Mouse (Mus musculus) urinary bladder, postnatal 4 days (tissue): ENCODE data around the gene Rhot2.
"Not testable (repeated sequence)": the region's sequence is repeated elsewhere in the genome, so short reads cannot be mapped to it uniquely, and the experiment has no call there.

ENCODE experiments used
- DNase-seq, 2 experiments: peaks; one replicate each; pipeline ENCODE4 v3.0.0; 2021 to 2022; ENCODE audit warnings: low spot score in 2 of 2

The Rhot2 gene

GRCm38 (mm10) chr17:25828712-25829557, 15.7 kb downstream of the Rhot2 start, which contains the start of gene Jmjd8:
Gene Jmjd8 (plus strand): TSS chr17:25828867.
- DNase-seq = peak; percentile 62 to 77

GRCm38 (mm10) chr17:25828223-25828594, 16.4 kb downstream of the Rhot2 start:
- no peak for DNase-seq

- no peak for DNase-seq
These were observed 17.0 kb downstream of the Rhot2 start for GRCm38 (mm10) chr17:25827546-25828222.

GRCm38 (mm10) chr17:25827011-25827410, 17.6 kb downstream of the Rhot2 start:
- no peak for DNase-seq

DNA sequence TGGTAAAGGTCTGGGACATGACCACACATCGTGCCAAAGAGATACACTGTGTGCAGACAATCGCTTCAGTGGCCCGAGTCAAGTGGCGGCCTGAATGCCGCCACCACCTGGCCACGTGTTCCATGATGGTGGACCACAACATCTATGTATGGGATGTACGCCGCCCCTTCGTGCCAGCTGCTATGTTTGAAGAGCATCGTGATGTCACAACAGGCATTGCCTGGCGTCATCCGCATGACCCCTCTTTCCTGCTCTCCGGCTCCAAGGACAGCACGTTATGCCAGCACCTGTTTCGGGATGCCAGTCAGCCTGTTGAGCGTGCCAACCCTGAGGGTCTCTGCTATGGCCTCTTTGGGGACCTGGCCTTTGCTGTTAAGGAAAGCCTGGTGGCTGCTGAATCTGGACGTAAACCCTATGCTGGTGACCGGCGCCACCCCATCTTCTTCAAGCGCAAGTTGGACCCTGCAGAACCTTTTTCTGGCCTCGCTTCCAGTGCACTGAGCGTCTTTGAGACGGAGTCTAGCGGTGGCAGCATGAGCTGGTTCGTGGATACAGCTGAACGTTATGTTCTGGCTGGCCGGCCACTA, 18.6 kb downstream of the Rhot2 start:
- DNase-seq = no peak

GRCm38 (mm10) chr17:25825311-25825710, 19.3 kb downstream of the Rhot2 start:
- DNase-seq = no peak

GRCm38 (mm10) chr17:25824362-25825142, 20.1 kb downstream of the Rhot2 start:
- DNase-seq = no peak

DNA sequence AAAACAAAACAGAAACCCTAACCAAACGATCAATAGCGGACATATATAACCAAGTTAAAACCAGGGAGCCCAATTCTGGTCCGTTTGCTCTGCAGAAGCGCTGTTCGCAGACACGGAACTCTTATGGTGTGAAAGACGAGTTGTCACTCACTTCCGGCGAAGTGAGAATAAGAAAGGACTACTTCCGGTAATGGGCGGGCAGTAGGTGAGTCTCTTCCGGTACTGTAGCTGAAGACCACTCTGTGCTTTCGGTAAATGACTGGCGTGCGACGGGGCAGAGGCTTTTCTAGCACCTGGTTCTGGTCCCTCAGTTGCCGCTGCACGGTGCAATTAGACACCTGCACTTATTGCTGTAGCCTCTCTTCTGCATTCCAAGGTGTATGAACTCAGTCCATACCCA, 21.2 kb downstream of the Rhot2 start, which contains the start of gene Wdr24:
TSS of gene Wdr24 (plus strand) at position 176 of the 400 bp plus-strand sequence.
- no peak for DNase-seq

DNA sequence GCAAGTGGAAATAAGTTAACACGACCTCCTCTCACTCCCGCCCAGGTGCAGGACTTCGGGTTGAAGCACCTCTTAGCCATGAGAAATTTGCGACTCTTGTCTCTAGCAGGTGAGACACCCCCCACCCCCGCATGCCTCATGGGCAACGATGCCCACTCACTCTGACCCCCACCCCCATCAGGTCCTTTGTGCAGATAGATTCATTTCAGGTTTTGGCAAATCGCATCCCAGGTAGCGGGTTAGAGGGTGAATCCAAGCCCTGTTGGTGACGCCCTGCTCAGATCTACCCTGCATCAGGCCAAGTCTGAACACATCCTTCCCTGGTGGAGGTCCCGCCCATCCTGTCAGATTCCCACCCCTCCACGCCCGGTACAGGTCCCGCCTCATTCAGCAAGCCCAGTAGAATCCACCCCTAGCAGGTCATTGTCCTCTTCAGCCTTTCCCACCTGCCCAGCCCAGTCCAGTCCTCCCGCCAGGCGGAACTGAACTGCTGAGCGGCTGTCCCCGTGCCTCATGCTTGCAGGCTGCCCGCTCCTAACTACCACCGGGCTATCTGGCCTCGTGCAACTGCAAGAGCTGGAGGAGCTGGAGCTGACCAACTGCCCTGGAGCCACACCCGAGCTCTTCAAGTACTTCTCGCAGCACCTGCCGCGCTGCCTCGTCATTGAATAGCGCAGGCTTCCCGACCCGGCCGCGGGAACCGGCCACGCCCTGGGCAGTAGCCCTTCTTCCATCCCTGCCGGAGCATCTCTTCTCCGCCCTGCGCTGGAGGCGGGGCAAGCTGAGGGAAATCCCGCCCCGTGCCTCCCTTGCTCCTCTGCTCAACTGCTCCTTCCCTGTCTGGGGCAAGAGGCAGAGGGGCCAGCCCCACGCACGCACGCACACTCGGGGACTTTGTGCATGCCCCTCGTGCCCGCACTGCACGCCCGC, 25.5 kb downstream of the Rhot2 start:
- no peak for DNase-seq

DNA sequence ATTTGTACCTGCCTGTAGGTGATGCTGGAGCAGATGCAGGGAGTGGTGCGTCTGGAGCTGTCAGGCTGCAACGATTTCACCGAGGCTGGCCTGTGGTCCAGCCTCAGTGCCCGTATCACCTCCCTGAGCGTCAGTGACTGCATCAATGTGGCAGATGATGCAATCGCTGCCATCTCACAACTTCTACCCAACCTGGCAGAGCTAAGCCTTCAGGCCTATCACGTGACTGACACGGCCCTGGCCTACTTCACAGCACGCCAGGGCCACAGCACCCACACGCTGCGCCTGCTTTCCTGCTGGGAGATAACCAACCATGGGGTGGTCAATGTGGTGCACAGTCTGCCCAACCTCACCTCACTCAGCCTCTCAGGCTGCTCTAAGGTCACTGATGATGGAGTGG, 27.0 kb downstream of the Rhot2 start:
- DNase-seq = no peak

GRCm38 (mm10) chr17:25813471-25813870, 31.2 kb downstream of the Rhot2 start:
- DNase-seq = peak; percentile 81 to 93

- DNase-seq = no peak
These were observed 33.8 kb downstream of the Rhot2 start for GRCm38 (mm10) chr17:25810890-25811289.

- no peak for DNase-seq
These were observed 34.9 kb downstream of the Rhot2 start for GRCm38 (mm10) chr17:25809606-25810340.

DNA sequence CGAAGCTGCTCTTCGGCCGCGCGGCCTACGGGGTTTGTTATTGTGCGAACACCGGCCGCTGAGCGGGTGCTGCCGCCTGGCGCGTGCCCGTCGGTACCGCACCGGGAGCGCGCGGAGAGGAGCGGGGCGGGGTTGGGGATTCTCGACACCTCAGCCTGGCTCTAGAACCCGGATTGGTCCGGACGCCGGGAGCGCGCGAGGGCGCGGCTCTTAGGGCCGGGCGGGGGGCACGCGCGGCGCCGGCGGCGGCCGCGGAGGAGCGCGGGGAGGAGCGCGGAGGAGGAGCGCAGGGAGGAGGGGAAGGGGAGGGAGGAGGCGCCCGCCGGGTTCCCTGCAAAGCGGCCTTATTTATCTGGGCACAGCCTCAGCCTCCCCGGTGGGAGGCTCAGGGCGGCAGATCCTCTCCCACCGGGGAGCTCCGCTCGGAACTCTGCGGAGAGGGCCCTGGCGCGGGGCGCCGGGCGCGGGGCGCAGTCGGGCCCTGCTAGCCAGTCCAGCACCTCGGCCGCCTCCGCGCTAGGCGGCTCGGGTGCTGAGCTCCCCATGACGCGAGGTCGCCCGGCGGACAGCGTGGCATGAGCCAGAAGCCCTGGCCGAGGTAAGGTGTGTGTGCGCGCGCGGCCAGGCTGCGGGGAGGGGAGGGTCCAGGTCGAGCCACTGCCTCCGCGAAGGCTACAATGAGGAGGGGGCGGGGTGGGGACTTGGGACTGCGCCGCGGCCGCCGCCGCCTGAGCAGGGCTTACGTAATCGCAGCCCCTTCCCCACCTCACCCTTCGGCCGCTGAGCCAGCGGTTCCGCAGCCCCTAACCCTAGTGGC, 35.7 kb downstream of the Rhot2 start, which contains the start of gene Fbxl16:
TSS of gene Fbxl16 (plus strand) at position 297 of the 817 bp plus-strand sequence.
- DNase-seq = no peak

DNA sequence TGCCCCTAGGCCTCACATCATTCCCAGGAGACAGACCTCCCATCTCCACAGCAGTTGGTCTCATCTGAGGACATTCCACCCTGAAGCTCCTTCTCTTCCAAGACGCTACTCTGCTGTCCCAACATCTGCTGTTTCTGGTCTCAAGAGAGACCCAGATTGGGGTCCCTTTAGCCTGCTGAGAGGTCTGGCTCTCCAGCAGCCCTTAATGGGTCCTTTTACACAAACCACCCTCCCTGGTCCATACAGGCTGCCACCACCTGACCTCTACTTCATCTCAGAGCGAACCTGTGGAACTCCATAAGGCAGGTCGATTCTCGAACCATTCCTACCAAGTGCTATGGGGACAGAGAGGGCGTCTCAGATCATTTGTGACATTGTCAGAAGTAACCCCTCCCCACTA, 36.6 kb downstream of the Rhot2 start:
- no peak for DNase-seq

- DNase-seq = not testable (repeated sequence)
These were observed 37.2 kb downstream of the Rhot2 start for GRCm38 (mm10) chr17:25807452-25807851.

- no peak for DNase-seq
These were observed 38.1 kb downstream of the Rhot2 start for GRCm38 (mm10) chr17:25806507-25806906.

- no peak for DNase-seq
These were observed 41.7 kb downstream of the Rhot2 start for GRCm38 (mm10) chr17:25802825-25803517.
